Mouse (Mus musculus) MEL (cell line): ENCODE results near the gene Cnot6l.

ENCODE experiments used
- CTCF ChIP-seq, 3 experiments: IDR thresholded peaks in 2 of 3; conservative IDR thresholded peaks in 1 of 3; 2 replicates each; pipeline ENCODE4 v1.5.1; 2011 to 2012; ENCODE audit warnings: low read length in 3 of 3, low read depth in 2 of 3, mild to moderate bottlenecking in 2 of 3, improper control_type of control experiment in 1 of 3, inconsistent platforms in 1 of 3, mixed read lengths in 1 of 3, moderate library complexity in 1 of 3; ENCODE audit not compliant: control insufficient read depth in 1 of 3, insufficient read depth in 1 of 3, poor library complexity in 1 of 3, severe bottlenecking in 1 of 3
- HCFC1 ChIP-seq: IDR thresholded peaks from 2 replicates; pipeline ENCODE4 v1.6.1; 2012; ENCODE audit warnings: low read depth, mild to moderate bottlenecking, inconsistent platforms, low read length, improper control_type of control experiment, moderate library complexity
- POLR2A ChIP-seq, 2 experiments: IDR thresholded peaks; 2 replicates each; pipeline ENCODE4 v1.6.1; 2011 to 2012; ENCODE audit warnings: low read length in 2 of 2, mild to moderate bottlenecking in 2 of 2, control low read depth in 1 of 2, improper control_type of control experiment in 1 of 2, low read depth in 1 of 2, moderate library complexity in 1 of 2; ENCODE audit not compliant: control insufficient read depth in 1 of 2, insufficient read depth in 1 of 2, poor library complexity in 1 of 2
- POLR2AphosphoS5 ChIP-seq: IDR thresholded peaks from 2 replicates; pipeline ENCODE4 v1.6.1; 2012; ENCODE audit warnings: low read depth, borderline replicate concordance, mild to moderate bottlenecking, inconsistent platforms, low read length, moderate library complexity, mixed read lengths

GRCm38 (mm10) chr5:96198271-96198670 is 34.3 kb upstream of the Cnot6l start:
- TF ChIP-seq CTCF (IDR thresholded peaks at IDR 0.05 in 2 of 3, conservative IDR thresholded peaks at IDR 0.05 in 1 of 3; ENCODE audit: control insufficient read depth in 1 of 3, insufficient read depth in 1 of 3, low read depth in 2 of 3, low read length in 3 of 3, poor library complexity in 1 of 3, severe bottlenecking in 1 of 3) (no peak), POLR2A (IDR thresholded peaks at IDR 0.05; ENCODE audit: control insufficient read depth in 1 of 2, insufficient read depth in 1 of 2, low read depth in 1 of 2, low read length in 2 of 2, poor library complexity in 1 of 2) (no peak), HCFC1 (no peak), POLR2AphosphoS5 (no peak)
